Mouse (Mus musculus) embryonic fibroblast, embryonic 13.5 days (primary cell): ENCODE data around the gene Cdkl3. TPM values are rescaled to one million over a fixed set of nuclear protein-coding genes. Genes with fewer than 3 reads are reported as not detected.

Experiments used
- H3K27ac ChIP-seq: 2 replicates; pipeline ENCODE4 v1.5.1; 2012; ENCODE audit warnings: low read length, control low read depth, inconsistent platforms; ENCODE audit not compliant: insufficient read depth
- H3K4me1 ChIP-seq: 2 replicates; pipeline ENCODE4 v1.6.1; 2011; ENCODE audit warnings: low read length; ENCODE audit not compliant: control insufficient read depth, insufficient read depth
- H3K4me3 ChIP-seq: 2 replicates; pipeline ENCODE4 v1.5.1; 2011; ENCODE audit warnings: mild to moderate bottlenecking, control low read depth, low read length; ENCODE audit not compliant: insufficient read depth
- CTCF ChIP-seq: IDR thresholded peaks from 2 replicates; pipeline ENCODE4 v1.5.1; 2011; ENCODE audit warnings: mild to moderate bottlenecking, control low read depth, low read length, moderate library complexity, borderline replicate concordance; ENCODE audit not compliant: insufficient read depth
- POLR2A ChIP-seq: IDR thresholded peaks from 2 replicates; pipeline ENCODE4 v1.6.1; 2011; ENCODE audit warnings: low read depth, mild to moderate bottlenecking, control low read depth, low read length, moderate library complexity
- polyA plus RNA-seq: library from polyadenylated mRNA; stranded (reverse); fragments of >200 nt; gene quantifications from 2 replicates; pipeline ENCODE4 v1.2.4, GENCODE M21; 2011; ENCODE audit warnings: low read depth; ENCODE audit not compliant: missing spikeins, insufficient read length

Gene Cdkl3
- polyA plus RNA-seq, 1 experiment: 11.7 TPM

- Histone ChIP-seq H3K4me3 (no peak overlapping the region), H3K4me1 (0 out of 2 replicates have a peak, but pooled peaks cover 8% of the 10 kb centered on the region), H3K27ac (no peak overlapping the region)
- TF ChIP-seq POLR2A: no peak
- TF ChIP-seq CTCF: no peak
Observed at GRCm38 (mm10) chr11:52074626-52075470, 70.8 kb downstream of the Cdkl3 start.

- H3K27ac ChIP-seq: no peak overlapping the region
- no peak for TF ChIP-seq POLR2A
- TF ChIP-seq CTCF: no peak
Observed at GRCm38 (mm10) chr11:52075794-52076633, 72.0 kb downstream of the Cdkl3 start.

GRCm38 (mm10) chr11:52076742-52077352 lies 72.8 kb downstream of the Cdkl3 start:
- no peak overlapping the region for H3K27ac ChIP-seq
- H3K4me1 ChIP-seq: peaks cover 10% of the 10 kb centered on the region; the same call in 1 of the 2 replicates
- no peak overlapping the region for H3K4me3 ChIP-seq
- TF ChIP-seq CTCF (no peak), POLR2A (no peak)

More at GRCm38 (mm10) chr11:52075794-52076633, 72.0 kb downstream of the Cdkl3 start:
- no peak overlapping the region for H3K4me3 ChIP-seq
- peaks cover 10% of the 10 kb centered on the region; the same call in 1 of the 2 replicates for H3K4me1 ChIP-seq

GRCm38 (mm10) chr11:52077939-52078338 lies 73.9 kb downstream of the Cdkl3 start:
- peaks cover 10% of the 10 kb centered on the region; the same call in 1 of the 2 replicates for H3K4me1 ChIP-seq
- H3K4me3 ChIP-seq: no peak overlapping the region
- TF ChIP-seq CTCF: no peak
- no peak for TF ChIP-seq POLR2A
- H3K27ac ChIP-seq: no peak overlapping the region

GRCm38 (mm10) chr11:52079978-52080377 lies 76.0 kb downstream of the Cdkl3 start:
- Histone ChIP-seq H3K4me3 (no peak overlapping the region), H3K4me1 (peaks cover 10% of the 10 kb centered on the region; the same call in 1 of the 2 replicates), H3K27ac (peak overlapping the region; percentile 62; the same call in 1 of the 2 replicates)
- no peak for TF ChIP-seq POLR2A
- TF ChIP-seq CTCF: no peak

GRCm38 (mm10) chr11:52080656-52081055 lies 76.6 kb downstream of the Cdkl3 start:
- no peak overlapping the region for H3K4me3 ChIP-seq
- TF ChIP-seq CTCF (no peak), POLR2A (no peak)
- peaks cover 10% of the 10 kb centered on the region; the same call in 1 of the 2 replicates for H3K4me1 ChIP-seq
- no peak overlapping the region; the same call in 1 of the 2 replicates for H3K27ac ChIP-seq

- no peak overlapping the region; the same call in 1 of the 2 replicates for H3K27ac ChIP-seq
Observed at GRCm38 (mm10) chr11:52085857-52086203, 81.8 kb downstream of the Cdkl3 start.

GRCm38 (mm10) chr11:52086204-52086864 lies 82.3 kb downstream of the Cdkl3 start:
- Histone ChIP-seq H3K27ac (no peak overlapping the region; the same call in 1 of the 2 replicates), H3K4me3 (no peak overlapping the region), H3K4me1 (peaks cover 3% of the 10 kb centered on the region; the same call in 1 of the 2 replicates)
- TF ChIP-seq POLR2A: no peak
- no peak for TF ChIP-seq CTCF

More at GRCm38 (mm10) chr11:52085857-52086203, 81.8 kb downstream of the Cdkl3 start:
- TF ChIP-seq CTCF: no peak
- no peak for TF ChIP-seq POLR2A
- Histone ChIP-seq H3K4me1 (peaks cover 3% of the 10 kb centered on the region; the same call in 1 of the 2 replicates), H3K4me3 (no peak overlapping the region)

- no peak for TF ChIP-seq POLR2A
- TF ChIP-seq CTCF: no peak
- Histone ChIP-seq H3K27ac (no peak overlapping the region), H3K4me1 (peaks cover 3% of the 10 kb centered on the region; the same call in 1 of the 2 replicates), H3K4me3 (no peak overlapping the region)
Observed at GRCm38 (mm10) chr11:52089291-52089690, 85.3 kb downstream of the Cdkl3 start.
